Mouse (Mus musculus) gastrocnemius, adult 18-20 months (tissue): ENCODE results near the gene Ap2a1. TPM values are rescaled to one million over a fixed set of nuclear protein-coding genes. Genes with fewer than 3 reads are reported as not detected.
"Not testable (repeated sequence)": the region's sequence is repeated elsewhere in the genome, so short reads cannot be mapped to it uniquely, and the experiment has no call there.

Source experiments
- DNase-seq: peaks from one replicate; pipeline ENCODE4 v3.0.0; 2021; ENCODE audit warnings: low spot score
- total RNA-seq, 2 experiments: library from RNA; stranded (reverse); gene quantifications; 2 replicates each; pipeline ENCODE4 v1.2.3; 2021

Gene Ap2a1
- total RNA-seq, 2 experiments from 2014 or later = 59.8 to 64.4 TPM

- DNase-seq = peak; percentile 93
Measured at GRCm38 (mm10) chr7:44895593-44896434, 33.5 kb downstream of the Ap2a1 start, which contains the start of gene Fuz. Fuz (plus strand) TSS chr7:44896079.

GRCm38 (mm10) chr7:44895206-44895592 lies 34.1 kb downstream of the Ap2a1 start:
- no peak for DNase-seq

- no peak for DNase-seq
Measured at GRCm38 (mm10) chr7:44894175-44894574, 35.1 kb downstream of the Ap2a1 start.

- DNase-seq = no peak
Measured at GRCm38 (mm10) chr7:44893197-44893596, 36.1 kb downstream of the Ap2a1 start.

GRCm38 (mm10) chr7:44892276-44892921 lies 36.9 kb downstream of the Ap2a1 start, which contains the start of gene Med25:
Med25 (minus strand) TSS chr7:44892712.
- peak; percentile 90 for DNase-seq

- no peak for DNase-seq
Measured at GRCm38 (mm10) chr7:44891611-44892010, 37.7 kb downstream of the Ap2a1 start.

- no peak for DNase-seq
Measured at GRCm38 (mm10) chr7:44890737-44891136, 38.6 kb downstream of the Ap2a1 start.

GRCm38 (mm10) chr7:44890180-44890579 lies 39.1 kb downstream of the Ap2a1 start:
- DNase-seq = no peak

GRCm38 (mm10) chr7:44888256-44889105 lies 40.8 kb downstream of the Ap2a1 start:
- peak; percentile 52 for DNase-seq

GRCm38 (mm10) chr7:44886964-44887363 lies 42.3 kb downstream of the Ap2a1 start:
- no peak for DNase-seq

- DNase-seq = no peak
Measured at GRCm38 (mm10) chr7:44884637-44885036, 44.7 kb downstream of the Ap2a1 start.

- no peak for DNase-seq
Measured at GRCm38 (mm10) chr7:44883036-44883435, 46.3 kb downstream of the Ap2a1 start.

- no peak for DNase-seq
Measured at GRCm38 (mm10) chr7:44877833-44878232, 51.5 kb downstream of the Ap2a1 start.

GRCm38 (mm10) chr7:44871774-44872173 lies 57.5 kb downstream of the Ap2a1 start:
- not testable (repeated sequence) for DNase-seq

- no peak for DNase-seq
Measured at GRCm38 (mm10) chr7:44871181-44871580, 58.1 kb downstream of the Ap2a1 start.

GRCm38 (mm10) chr7:44870614-44871013 lies 58.7 kb downstream of the Ap2a1 start:
- no peak for DNase-seq

- DNase-seq = peak; percentile 93
Measured at GRCm38 (mm10) chr7:44869697-44870528, 59.4 kb downstream of the Ap2a1 start, which contains the start of gene Ptov1. Ptov1 (minus strand) TSS chr7:44869788.

- DNase-seq = peak; percentile 71
Measured at GRCm38 (mm10) chr7:44868919-44869696, 60.2 kb downstream of the Ap2a1 start.

GRCm38 (mm10) chr7:44868465-44868864 lies 60.8 kb downstream of the Ap2a1 start:
- no peak for DNase-seq

GRCm38 (mm10) chr7:44867802-44868201 lies 61.5 kb downstream of the Ap2a1 start:
- no peak for DNase-seq
